Mouse (Mus musculus) ovary, postnatal 14 days (tissue): ENCODE data around the gene Grin2c.

Experiments
- DNase-seq: peaks from one replicate; pipeline ENCODE4 v3.0.0; 2022; ENCODE audit warnings: low spot score

The Grin2c gene

DNA sequence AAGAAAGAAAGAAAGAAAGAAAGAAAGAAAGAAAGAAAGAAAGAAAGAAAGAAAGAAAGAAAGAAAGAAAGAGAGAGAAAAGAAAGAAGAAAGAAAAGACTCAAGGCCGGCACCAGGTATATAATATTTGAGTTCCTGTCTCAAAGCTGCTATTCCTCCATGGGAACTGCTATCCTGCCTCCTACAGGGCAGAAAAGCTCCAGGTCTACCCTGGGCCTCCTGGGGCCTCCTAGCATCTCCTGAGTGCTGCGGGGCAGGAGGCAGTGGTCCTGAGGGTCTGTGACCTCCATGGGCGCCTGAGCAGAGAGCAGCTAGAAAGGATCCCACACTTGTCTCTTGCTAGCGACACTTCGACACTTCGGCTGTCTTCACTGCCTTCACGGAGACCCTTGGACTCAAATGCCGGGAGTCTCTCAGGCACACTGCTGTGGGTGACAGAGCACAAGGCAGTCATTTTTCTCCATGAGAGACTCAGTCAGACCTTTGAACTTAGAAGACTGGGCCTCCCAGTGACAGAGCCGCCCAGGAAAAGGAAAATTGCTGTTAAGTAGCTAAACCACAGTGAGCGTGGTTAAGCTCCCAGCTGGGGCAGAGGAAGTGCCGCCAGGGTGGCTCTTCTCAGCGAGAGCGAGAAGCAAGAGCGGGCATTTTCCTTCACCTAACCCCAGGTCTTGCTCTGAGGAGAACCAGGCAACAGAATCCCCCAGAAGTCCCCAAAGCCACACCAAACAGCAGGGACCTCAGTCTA, 35.7 kb downstream of the Grin2c start:
- DNase-seq: no peak

GRCm38 (mm10) chr11:115229021-115229930, 37.8 kb downstream of the Grin2c start:
- no peak for DNase-seq

- no peak for DNase-seq
Observed at GRCm38 (mm10) chr11:115228430-115228829, 38.6 kb downstream of the Grin2c start.

- no peak for DNase-seq
Observed at GRCm38 (mm10) chr11:115227640-115228039, 39.4 kb downstream of the Grin2c start.

DNA sequence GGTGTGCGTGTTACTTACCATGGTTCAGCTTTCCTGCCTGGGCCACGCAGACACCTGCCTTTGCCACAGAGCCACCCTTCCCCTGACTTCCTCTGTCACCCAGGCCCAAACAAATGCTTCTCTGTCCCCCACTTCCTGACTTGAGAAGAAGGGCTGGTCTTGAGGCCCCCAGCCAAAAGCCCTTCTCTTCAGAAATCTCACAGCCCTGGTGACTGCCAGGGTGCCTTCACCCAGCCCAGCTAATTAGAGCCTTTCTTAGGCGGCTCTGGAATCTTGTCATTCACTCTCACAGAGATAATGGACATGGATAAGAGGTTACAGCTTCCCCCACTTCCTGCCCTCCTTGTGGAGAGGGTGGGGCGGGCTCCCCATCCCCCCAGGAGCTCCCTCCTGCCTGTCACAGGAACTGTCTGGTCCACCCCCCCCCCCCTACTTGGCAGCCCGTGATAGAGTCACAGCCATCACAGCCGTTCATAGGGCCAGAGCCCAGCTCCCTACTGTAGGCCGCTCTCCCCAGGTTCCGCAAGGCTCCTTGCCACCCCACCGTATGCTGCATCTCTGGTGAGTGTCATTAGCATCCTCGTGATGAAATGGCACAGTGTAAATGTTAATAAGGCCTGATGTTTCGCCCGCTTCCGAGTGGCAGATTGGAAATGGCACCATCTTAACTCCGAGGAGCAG, 40.1 kb downstream of the Grin2c start:
- DNase-seq: no peak

GRCm38 (mm10) chr11:115225301-115225700, 41.7 kb downstream of the Grin2c start:
- DNase-seq: no peak

DNA sequence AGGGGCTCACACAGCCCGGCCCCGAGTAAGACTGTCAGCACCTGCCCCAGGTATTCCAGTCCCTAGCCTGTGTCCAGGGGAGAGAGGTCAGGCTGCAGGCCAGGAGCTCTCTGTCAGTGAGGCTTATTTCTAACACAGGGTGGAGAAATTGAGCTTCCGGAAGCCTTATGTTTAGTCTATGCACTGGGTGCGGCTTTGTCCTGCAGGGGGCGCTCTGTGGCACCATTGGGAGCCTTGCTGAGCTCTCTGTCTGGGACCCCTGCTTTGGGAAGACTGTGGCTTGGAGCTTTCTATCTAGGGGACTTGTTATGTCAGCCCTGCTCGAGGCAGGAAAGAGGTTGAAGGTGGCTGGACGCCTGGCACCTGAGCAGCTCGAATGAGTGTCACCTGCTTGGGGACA, 42.2 kb downstream of the Grin2c start:
- peak; percentile 57 for DNase-seq

GRCm38 (mm10) chr11:115223877-115224276, 43.2 kb downstream of the Grin2c start:
- no peak for DNase-seq

- no peak for DNase-seq
Observed at GRCm38 (mm10) chr11:115223451-115223850, 43.6 kb downstream of the Grin2c start.

DNA sequence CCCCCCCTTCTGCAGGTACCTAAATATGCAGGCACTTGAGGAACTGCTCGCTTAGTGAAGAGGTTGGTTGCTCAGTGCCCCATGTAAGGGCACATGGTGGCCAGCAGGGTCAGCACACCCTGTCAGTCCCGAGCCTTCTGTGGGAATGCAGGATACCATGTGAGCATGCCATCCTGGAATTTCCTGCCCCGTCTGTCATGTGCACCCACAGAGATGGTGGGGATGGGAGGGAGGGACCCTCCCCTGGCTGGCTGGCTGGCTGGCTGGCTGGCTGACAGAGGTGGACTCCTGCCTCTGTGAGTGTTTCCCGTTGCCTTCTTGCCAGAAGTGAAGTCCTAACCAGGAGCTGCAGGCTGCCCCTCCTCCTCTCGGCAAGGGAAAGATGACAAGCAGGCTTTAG, 44.5 kb downstream of the Grin2c start:
- no peak for DNase-seq

DNA sequence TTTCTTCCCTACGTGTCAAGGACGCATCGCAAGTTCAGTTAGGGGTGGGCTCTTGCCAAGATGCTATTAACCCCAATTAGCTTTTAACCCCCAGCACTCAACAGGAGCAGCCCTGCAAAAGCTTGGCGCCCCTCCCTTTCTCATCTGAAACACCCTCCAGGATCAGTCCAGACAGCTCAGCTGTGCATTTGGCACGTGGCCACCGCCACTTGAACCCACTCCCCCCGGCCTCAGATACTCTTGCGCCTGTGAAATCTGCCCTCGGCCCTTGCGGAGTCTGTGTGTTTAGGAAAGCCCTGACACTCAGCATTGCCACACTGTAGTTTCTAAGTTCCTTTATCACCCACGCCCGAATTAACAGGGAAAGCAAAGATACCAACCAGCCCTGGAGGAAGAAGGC, 45.0 kb downstream of the Grin2c start:
- DNase-seq: no peak

GRCm38 (mm10) chr11:115219685-115220084, 47.4 kb downstream of the Grin2c start:
- DNase-seq: no peak

DNA sequence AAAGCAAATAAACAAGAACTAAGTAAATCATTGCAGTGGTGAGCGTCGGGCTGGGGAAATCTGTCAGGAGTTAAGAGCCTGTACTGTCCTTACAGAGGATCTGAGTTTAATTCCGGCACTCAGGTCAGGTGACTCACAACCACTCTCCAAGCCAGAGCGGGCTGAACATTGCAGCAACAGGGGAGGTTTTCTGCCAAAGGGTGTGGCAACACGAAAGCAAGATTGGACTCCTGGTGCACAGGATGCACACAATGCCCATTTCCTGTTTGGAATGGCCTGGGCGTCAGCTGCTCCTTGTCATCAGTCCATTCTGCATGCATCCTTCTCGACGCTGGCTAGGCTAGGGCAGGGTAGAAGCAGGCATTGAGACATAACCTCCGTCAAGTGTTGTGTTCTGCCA, 47.8 kb downstream of the Grin2c start:
- DNase-seq: no peak

DNA sequence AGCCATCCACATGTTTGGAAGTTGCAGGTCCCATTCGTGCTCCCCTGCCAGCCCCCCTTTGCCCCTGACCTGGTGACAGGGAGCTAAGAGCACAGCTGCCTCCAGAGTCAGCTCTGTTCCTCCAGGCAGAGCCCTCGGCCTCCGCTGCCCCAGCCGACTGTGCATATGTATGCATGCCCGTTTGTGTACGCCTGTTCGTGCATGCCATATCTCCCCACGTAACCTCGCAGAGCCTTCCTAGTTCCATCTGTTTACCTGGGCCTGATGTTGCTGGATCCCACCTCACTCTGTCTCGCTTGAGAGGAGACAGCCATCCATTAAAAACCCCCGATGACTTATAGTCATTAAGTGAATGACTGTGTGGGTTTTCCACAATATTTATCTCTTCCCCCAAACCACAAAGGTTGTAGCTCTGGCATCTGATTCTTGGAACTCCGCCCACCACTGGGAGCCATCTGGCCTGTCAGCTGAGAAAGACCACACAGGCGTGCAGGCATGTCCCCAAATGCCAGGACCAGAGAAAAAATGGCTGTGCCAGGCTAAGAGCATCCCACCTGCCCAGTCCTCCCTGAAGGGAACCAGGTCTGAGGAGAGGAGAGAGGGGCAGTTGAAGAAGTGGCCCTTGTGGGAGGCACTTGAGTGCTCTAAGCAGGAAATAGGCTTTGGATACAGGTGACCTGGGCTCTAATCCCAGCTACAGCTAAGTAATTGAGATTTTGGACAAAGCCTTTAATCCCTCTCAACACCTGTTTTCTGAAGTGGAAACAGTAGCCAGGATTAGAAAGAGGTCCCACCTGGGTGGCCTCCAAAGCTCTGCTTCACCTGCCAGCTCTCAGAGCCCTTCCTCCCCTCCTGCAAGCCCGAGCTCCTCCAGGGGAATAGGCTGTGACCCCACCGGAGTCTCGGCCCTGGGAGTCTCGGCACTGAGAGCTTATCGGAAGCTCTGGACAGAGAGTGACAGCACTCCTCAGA, 49.3 kb downstream of the Grin2c start:
- no peak for DNase-seq

DNA sequence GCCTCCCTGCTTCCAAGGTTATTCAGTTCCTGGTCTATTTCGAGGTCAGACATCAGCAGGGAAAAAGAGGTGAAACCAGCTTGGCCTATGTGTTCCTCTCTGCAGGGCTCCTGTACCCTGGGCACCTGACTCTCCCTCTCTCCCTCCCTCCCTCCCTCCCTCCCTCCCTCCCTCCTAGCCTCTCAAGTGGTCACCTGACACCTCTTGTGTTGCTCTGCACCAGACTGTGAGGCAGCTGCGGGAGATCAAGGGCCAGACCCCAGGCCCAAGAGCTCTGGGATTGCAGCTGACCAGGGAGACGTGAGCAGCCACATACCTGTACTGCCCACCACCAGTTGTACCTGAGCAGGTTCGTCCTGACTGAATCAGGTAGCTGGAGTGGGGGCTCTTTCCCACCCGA, 51.9 kb downstream of the Grin2c start:
- no peak for DNase-seq

DNA sequence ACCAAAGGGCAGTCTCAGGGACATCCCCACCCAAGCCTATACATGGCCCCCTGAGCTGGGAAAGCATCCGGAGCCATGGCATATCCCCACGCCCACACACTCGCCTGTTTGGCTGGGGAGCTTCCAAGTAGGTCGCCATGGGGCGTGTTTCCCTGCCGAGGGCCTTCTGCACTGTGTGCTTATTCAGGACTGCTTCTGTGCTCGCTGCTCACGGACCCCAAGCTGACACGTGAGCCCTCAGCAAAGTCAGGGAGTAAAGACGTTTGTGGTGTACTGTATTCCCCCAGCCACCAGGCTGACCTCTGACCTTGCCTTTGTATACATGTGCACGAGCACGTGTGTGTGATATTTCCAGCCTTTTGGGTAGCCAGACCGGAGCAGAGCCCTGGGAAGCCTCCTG, 54.9 kb downstream of the Grin2c start:
- no peak for DNase-seq

DNA sequence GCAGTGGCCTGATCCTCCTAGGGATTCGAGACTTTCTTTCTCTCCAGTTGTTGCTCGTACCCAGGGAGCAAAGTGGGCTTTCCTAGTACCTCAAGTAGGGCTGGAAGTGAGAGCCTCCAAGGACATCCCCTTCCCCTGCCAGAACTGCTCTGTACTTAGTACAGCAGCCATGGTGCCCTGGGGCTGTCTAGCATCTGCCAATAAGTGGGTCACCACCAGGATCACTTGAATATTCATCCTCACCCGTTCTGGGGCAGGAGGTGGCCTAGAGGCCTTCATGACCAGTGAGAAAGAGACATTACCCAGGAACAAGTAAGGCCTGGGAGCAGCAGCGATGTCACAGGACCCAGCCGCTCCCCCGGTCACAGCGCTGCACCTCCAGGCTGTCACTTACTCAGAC, 57.1 kb downstream of the Grin2c start:
- DNase-seq: no peak

GRCm38 (mm10) chr11:115208776-115209732, 58.0 kb downstream of the Grin2c start:
- DNase-seq: no peak

GRCm38 (mm10) chr11:115208126-115208525, 58.9 kb downstream of the Grin2c start:
- DNase-seq: no peak

DNA sequence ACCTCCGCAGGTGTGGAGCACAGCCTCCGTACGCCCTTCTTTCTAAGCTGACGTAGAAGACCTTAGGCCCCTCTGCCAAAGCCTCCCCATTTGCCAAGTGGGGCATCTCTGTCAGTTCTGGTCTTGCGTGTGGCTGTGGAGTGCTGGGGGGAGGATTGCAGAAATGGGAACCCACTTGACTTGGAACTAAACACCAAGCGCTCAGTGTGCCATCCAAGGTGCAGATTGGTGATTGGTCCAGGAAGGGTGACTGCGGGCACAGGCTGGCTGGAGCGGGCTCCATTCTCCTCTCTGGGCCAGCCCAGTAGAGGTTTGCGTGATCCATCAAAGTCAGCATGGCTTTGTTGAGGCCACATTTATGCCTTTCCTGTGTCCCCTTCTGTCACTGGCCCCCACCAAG, 64.3 kb downstream of the Grin2c start:
- no peak for DNase-seq
